Mouse (Mus musculus) forebrain, postnatal 0 days (tissue): ENCODE results near the gene Desi1. TPM values are rescaled to one million over a fixed set of nuclear protein-coding genes. Genes with fewer than 3 reads are reported as not detected.
A peak's percentile ranks its signal among the peaks of the same experiment; 100 is the strongest.

Experiments used
- ATAC-seq: fragments of 200-750 bp; cut with Nextera tagmentation; 2 replicates; pipeline ENCODE4 v1.8.0; 2017; ENCODE audit warnings: mild to moderate bottlenecking, moderate library complexity
- DNase-seq: peaks from one replicate; pipeline ENCODE4 v3.0.0-alpha.2; 2015
- H3K27ac ChIP-seq: fragments of 300-500 bp; sonication (generic); 2 replicates; pipeline ENCODE4 v1.5.1; 2014; ENCODE audit warnings: low read depth, mild to moderate bottlenecking, antibody characterized with exemption, low read length, moderate library complexity, mixed read lengths
- H3K27me3 ChIP-seq: fragments of 300-500 bp; sonication (generic); 2 replicates; pipeline ENCODE4 v1.6.1; 2014; ENCODE audit warnings: mild to moderate bottlenecking, low read length, mixed read lengths; ENCODE audit not compliant: insufficient read depth
- H3K36me3 ChIP-seq: fragments of 300-500 bp; sonication (generic); 2 replicates; pipeline ENCODE4 v1.6.1; 2014; ENCODE audit warnings: mild to moderate bottlenecking, moderate library complexity; ENCODE audit not compliant: insufficient read depth
- H3K4me1 ChIP-seq: fragments of 300-500 bp; sonication (generic); 2 replicates; pipeline ENCODE4 v1.6.1; 2014; ENCODE audit warnings: antibody characterized with exemption; ENCODE audit not compliant: insufficient read depth
- H3K4me2 ChIP-seq: fragments of 300-500 bp; sonication (generic); 2 replicates; pipeline ENCODE4 v1.6.1; 2014; ENCODE audit warnings: low read depth, mild to moderate bottlenecking, moderate library complexity
- H3K4me3 ChIP-seq: fragments of 300-500 bp; sonication (generic); 2 replicates; pipeline ENCODE4 v1.5.1; 2014; ENCODE audit warnings: low read depth, low read length, mixed read lengths
- H3K9ac ChIP-seq: fragments of 300-500 bp; sonication (generic); 2 replicates; pipeline ENCODE4 v1.6.1; 2014; ENCODE audit warnings: mild to moderate bottlenecking
- H3K9me3 ChIP-seq: fragments of 300-500 bp; sonication (generic); 2 replicates; pipeline ENCODE4 v1.6.1; 2016; ENCODE audit warnings: low read length
- CTCF ChIP-seq: sonication (generic); IDR thresholded peaks from 2 replicates; pipeline ENCODE4 v1.5.1; 2016; ENCODE audit warnings: antibody characterized with exemption, control low read depth, low read depth
- WGBS: fragments of 180-500 bp; shearing (Covaris S2); extraction: QIAGEN DNeasy Blood & Tissue Kit; methylation state at CpG from one replicate; pipeline ENCODE4 v1.1.7; 2014; 5-methylcytosine and 5-hydroxymethylcytosine counted together
- polyA plus RNA-seq: library from polyadenylated mRNA; unstranded; fragments of >200 nt; fragmentation: Nextera tagmentation; extraction: Ambion mirVana; gene quantifications from 2 replicates; pipeline ENCODE4 v1.2.1, GENCODE M21; 2015
- total RNA-seq: library from RNA; depleted of rRNA; stranded (reverse); fragments of >200 nt; gene quantifications from 2 replicates; pipeline ENCODE4 v1.2.3, GENCODE M21; 2014

Desi1 gene
- total and polyA plus RNA-seq, 2 experiments from 2014 or later, result 21.2 to 40.1 TPM

- Histone ChIP-seq H3K36me3 (no peaks in the 10 kb centered on the region), H3K27me3 (no peaks in the 10 kb centered on the region), H3K4me3 (no peak overlapping the region), H3K9me3 (no peaks in the 10 kb centered on the region), H3K27ac (no peak overlapping the region), H3K4me2 (no peak overlapping the region), H3K4me1 (peaks cover 8% of the 10 kb centered on the region; the same call in 1 of the 2 replicates), H3K9ac (no peak overlapping the region)
- DNase-seq, result no peak
- 90% methylated on average over 6 of the region's 6 CpGs for WGBS
- no peak for ATAC-seq
- no peak for TF ChIP-seq CTCF
These were observed 21.7 kb downstream of the Desi1 start for GRCm38 (mm10) chr15:82011947-82012346.

- Histone ChIP-seq H3K9ac (no peak overlapping the region), H3K4me1 (no peaks in the 10 kb centered on the region), H3K4me3 (no peak overlapping the region), H3K9me3 (no peaks in the 10 kb centered on the region), H3K27me3 (no peaks in the 10 kb centered on the region), H3K4me2 (no peak overlapping the region), H3K27ac (no peak overlapping the region), H3K36me3 (peaks cover 20% of the 10 kb centered on the region)
- no peak for DNase-seq
- no peak for ATAC-seq
- WGBS, result 92% methylated on average over 8 of the region's 8 CpGs
- TF ChIP-seq CTCF, result no peak
These were observed 29.4 kb downstream of the Desi1 start for GRCm38 (mm10) chr15:82004257-82004656.

- TF ChIP-seq CTCF, result no peak
These were observed 39.7 kb downstream of the Desi1 start for GRCm38 (mm10) chr15:81993992-81994391.

DNA sequence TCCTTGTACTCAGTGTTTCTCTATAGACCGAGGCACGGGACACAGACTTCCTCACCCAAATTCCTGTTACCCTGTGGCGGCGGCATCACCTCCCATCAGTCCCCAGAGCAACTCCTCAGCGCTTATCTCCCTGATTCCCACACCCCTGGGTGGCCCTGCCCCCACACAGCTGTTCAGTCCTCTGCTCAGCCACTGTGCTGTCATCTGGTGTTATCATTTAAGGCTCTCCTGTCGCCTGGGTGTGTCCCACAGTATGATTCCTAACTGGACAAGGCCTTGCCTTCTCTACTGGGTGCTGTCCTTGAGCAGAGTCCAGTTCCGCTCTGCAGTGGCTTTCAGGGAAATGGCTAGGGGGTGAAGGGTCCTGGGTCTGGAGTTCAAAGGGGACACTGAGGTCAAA lies 43.1 kb downstream of the Desi1 start:
- Histone ChIP-seq H3K4me2 (no peak overlapping the region), H3K36me3 (peaks cover 21% of the 10 kb centered on the region), H3K27me3 (no peaks in the 10 kb centered on the region), H3K9ac (no peak overlapping the region), H3K27ac (no peak overlapping the region), H3K9me3 (no peaks in the 10 kb centered on the region), H3K4me3 (no peak overlapping the region), H3K4me1 (no peaks in the 10 kb centered on the region; the same call in 1 of the 2 replicates)
- WGBS, result 61% methylated on average over 7 of the region's 7 CpGs
- DNase-seq (no peak), ATAC-seq (no peak)
- no peak for TF ChIP-seq CTCF

More at GRCm38 (mm10) chr15:81993992-81994391, 39.7 kb downstream of the Desi1 start:
- no peak overlapping the region for H3K4me2 ChIP-seq
- no peaks in the 10 kb centered on the region for H3K4me1 ChIP-seq
- H3K9ac ChIP-seq, result no peak overlapping the region
- DNase-seq (no peak), ATAC-seq (no peak)
- 88% methylated on average over 6 of the region's 6 CpGs for WGBS
- no peak overlapping the region for H3K27ac ChIP-seq
- no peaks in the 10 kb centered on the region for H3K9me3 ChIP-seq
- no peak overlapping the region for H3K4me3 ChIP-seq
- peaks cover 49% of the 10 kb centered on the region for H3K36me3 ChIP-seq
- H3K27me3 ChIP-seq, result no peaks in the 10 kb centered on the region

DNA sequence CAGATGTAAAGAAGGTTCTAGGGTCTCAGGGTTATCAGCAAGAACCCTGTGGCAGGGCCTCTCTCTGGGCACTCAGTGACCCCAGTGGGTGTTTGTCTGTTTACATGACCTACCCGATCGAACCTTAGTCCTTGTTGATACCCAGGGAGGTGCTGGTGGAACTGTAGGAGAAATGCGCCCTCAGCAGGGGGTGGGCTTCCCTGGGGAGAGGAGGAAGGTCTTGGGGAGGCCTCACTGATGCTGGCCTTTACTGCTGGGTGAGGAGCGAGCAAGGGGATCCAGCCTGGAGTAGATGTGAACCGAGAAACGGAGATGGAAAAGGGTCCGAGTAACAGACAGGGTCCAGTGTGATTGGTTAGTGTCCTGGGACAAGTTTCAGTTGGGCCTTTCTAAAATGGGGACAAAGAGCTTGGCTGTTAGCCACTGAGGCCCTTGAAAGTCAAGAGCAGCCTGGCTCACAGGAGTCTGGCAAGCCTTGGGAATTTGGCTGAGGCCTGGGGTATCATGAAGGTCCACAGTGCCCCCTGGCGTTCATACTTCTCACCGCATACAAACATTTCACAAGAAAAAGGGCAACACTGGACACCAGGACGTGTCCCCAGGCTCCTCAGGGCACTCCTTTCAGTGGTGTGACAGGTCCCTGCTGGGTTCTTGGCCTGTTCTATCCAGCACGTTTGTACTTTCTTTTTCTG lies 44.1 kb downstream of the Desi1 start:
- H3K4me1 ChIP-seq, result no peaks in the 10 kb centered on the region; the same call in 1 of the 2 replicates
- H3K9me3 ChIP-seq, result no peaks in the 10 kb centered on the region
- DNase-seq (peak; percentile 92), ATAC-seq (peak; percentile 81)
- WGBS, result 31% methylated on average over 11 of the region's 11 CpGs
- no peak overlapping the region for H3K4me2 ChIP-seq
- H3K9ac ChIP-seq, result no peak overlapping the region
- peak; percentile 85 for TF ChIP-seq CTCF
- peaks cover 16% of the 10 kb centered on the region for H3K36me3 ChIP-seq
- no peak overlapping the region for H3K27ac ChIP-seq
- no peak overlapping the region for H3K4me3 ChIP-seq
- H3K27me3 ChIP-seq, result no peaks in the 10 kb centered on the region

GRCm38 (mm10) chr15:81987646-81988045 lies 46.0 kb downstream of the Desi1 start, which contains the start of gene Xrcc6:
Gene Xrcc6 (plus strand): TSS chr15:81987835.
- WGBS, result 70% methylated on average over 3 of the region's 3 CpGs

More at GRCm38 (mm10) chr15:81987646-81988045, 46.0 kb downstream of the Desi1 start, which contains the start of gene Xrcc6:
- Histone ChIP-seq H3K4me1 (no peaks in the 10 kb centered on the region; the same call in 1 of the 2 replicates), H3K9ac (no peak within 1 kb of the TSS), H3K27ac (no peak within 1 kb of the TSS), H3K27me3 (no peaks in the 10 kb centered on the region), H3K4me3 (no peak within 1 kb of the TSS), H3K4me2 (no peak within 1 kb of the TSS), H3K36me3 (no peaks in the 10 kb centered on the region), H3K9me3 (no peaks in the 10 kb centered on the region)
- DNase-seq, result no peak
- ATAC-seq, result no peak
- no peak for TF ChIP-seq CTCF
